Mouse (Mus musculus) macrophage (primary cell): ENCODE data around the gene Hipk2. TPM values are rescaled to one million over a fixed set of nuclear protein-coding genes. Genes with fewer than 3 reads are reported as not detected.

ENCODE experiments used
- H3K27ac ChIP-seq: fragments of 350-480 bp; formaldehyde crosslinking; 2 replicates; pipeline ENCODE4 v1.9.0; 2021
- H3K36me3 ChIP-seq: fragments of 350-480 bp; formaldehyde crosslinking; 2 replicates; pipeline ENCODE4 v1.9.0; 2021; ENCODE audit errors: inconsistent target
- H3K4me3 ChIP-seq: fragments of 350-480 bp; formaldehyde crosslinking; 2 replicates; pipeline ENCODE4 v1.9.0; 2021; ENCODE audit errors: inconsistent target
- H3K79me2 ChIP-seq: fragments of 350-480 bp; formaldehyde crosslinking; 2 replicates; pipeline ENCODE4 v1.9.0; 2021; ENCODE audit errors: inconsistent target
- WGBS: methylation state at CpG from one replicate; pipeline ENCODE4 v1.1.7; 2026; ENCODE audit warnings: inconsistent platforms; ENCODE audit not compliant: missing documents; 5-methylcytosine and 5-hydroxymethylcytosine counted together
- polyA plus RNA-seq: library from polyadenylated mRNA; stranded (reverse); fragments of 250-400 nt; gene quantifications from 3 replicates; pipeline ENCODE4 v1.2.4, GENCODE M21; 2018; ENCODE audit warnings: inconsistent platforms

Hipk2 gene
- polyA plus RNA-seq, 1 experiment from 2014 or later = 41.4 TPM

DNA sequence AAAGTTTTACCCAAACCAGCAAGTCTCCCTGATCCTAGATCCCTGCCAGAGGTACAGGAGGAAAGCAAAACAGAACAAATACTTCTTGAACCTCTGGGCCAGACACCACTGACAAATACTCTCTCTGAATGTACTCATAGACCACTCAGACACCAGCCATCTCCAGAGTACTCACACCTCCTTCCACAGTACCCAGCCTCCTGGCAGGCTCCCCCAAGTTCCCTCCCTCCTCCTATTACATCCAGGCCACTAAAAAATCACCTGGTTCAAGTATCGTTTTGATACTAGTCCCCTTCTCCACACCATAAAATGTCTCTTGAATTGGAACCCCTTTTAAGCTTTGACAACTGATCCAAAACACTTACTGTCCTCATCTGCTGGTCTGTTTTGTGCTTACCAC, 8.7 kb downstream of the Hipk2 start:
- Histone ChIP-seq H3K79me2 (peaks cover 94% of the 10 kb centered on the region), H3K36me3 (no peaks in the 10 kb centered on the region), H3K27ac (no peak overlapping the region), H3K4me3 (no peak overlapping the region)
- WGBS = 83% methylated on average over 1 of the region's 1 CpGs

DNA sequence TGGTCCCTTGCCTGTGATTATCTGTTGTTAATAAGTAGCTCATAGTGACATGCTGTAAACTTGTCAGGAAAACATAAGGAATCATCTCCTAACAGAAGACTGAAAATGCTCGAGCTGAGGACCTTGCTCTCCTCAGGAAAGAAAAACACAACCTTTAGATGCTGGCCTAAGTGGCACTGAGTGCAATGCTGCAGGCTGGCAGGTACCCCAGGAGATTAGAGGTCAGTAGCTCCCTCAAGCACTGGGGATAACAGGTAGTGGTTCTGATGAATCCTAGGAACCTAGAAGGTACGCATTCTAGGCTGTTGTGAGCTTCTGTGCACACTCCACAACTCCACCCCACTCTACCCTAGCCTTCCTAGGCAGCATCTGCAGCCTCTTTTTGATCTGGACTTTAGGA, 9.2 kb downstream of the Hipk2 start:
- WGBS = 100% methylated on average over 2 of the region's 2 CpGs
- no peak overlapping the region for H3K27ac ChIP-seq

DNA sequence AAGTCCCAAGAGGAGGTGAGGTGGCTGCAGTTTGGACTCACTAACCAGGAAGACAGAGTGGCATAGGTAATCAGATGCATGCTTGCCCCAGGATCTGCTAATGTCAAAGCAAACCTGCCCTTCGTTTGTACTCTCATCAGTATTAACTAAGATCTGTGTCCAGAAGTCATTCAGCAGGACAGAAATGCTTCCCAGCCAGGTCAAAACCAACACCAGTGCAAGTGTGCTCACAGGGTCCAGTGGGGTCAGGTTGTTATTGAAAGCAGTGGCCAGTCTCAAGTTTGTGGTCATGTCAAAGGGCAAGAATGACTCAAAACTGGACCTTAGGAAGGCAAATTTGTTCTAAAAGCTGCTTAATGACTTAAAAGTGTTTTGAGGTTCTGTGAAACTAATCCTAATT, 9.6 kb downstream of the Hipk2 start:
- 100% methylated on average over 1 of the region's 1 CpGs for WGBS
- no peak overlapping the region for H3K27ac ChIP-seq

More for the DNA sequence above, 9.2 kb downstream of the Hipk2 start:
- H3K4me3 ChIP-seq = no peak overlapping the region
- peaks cover 94% of the 10 kb centered on the region for H3K79me2 ChIP-seq
- H3K36me3 ChIP-seq = no peaks in the 10 kb centered on the region

DNA sequence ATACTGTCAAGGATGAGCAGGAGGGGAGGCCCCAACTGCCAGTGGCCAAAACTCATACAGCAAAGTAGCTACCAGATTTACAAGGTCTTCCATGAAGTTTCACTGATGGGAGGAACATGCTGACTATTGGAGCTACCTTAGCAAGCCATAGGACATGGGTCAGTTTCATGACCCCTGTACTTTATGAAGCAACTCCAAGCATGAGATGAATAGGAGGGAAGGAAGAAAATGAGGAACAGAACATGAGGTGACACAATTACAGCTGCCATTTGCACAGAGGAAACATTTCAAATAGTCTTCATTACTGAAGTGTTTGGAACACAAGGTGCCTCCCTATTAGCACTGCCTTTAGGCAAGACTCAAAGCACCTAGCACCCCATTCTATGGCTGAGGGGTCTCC, 10.2 kb downstream of the Hipk2 start:
- Histone ChIP-seq H3K79me2 (peaks cover 99% of the 10 kb centered on the region), H3K36me3 (no peaks in the 10 kb centered on the region), H3K27ac (no peak overlapping the region), H3K4me3 (no peak overlapping the region)

More for the DNA sequence above, 9.6 kb downstream of the Hipk2 start:
- no peaks in the 10 kb centered on the region for H3K36me3 ChIP-seq
- peaks cover 94% of the 10 kb centered on the region for H3K79me2 ChIP-seq
- H3K4me3 ChIP-seq = no peak overlapping the region

DNA sequence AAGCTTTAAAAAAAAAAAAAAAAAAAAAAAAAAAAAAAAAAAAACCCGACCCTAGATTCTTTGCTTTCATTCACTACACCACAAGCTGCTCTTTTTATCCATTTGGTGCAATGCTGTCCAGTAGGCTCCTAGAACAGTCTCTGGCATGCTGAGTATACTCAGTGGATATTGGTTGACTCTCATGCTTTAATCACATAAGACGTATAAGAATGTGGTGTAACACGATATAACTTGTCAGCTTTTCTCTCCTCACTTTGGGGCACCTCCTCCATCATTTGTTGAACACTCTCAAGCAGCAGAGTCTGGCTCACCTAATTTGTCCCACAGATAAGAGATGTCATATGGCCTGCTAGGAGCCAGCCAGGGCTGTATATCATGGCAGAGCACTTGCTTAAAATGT, 12.4 kb downstream of the Hipk2 start:
- 94% methylated on average over 2 of the region's 3 CpGs for WGBS
- peaks cover 100% of the 10 kb centered on the region for H3K79me2 ChIP-seq
- H3K4me3 ChIP-seq = no peak overlapping the region
- no peaks in the 10 kb centered on the region for H3K36me3 ChIP-seq
- no peak overlapping the region for H3K27ac ChIP-seq

DNA sequence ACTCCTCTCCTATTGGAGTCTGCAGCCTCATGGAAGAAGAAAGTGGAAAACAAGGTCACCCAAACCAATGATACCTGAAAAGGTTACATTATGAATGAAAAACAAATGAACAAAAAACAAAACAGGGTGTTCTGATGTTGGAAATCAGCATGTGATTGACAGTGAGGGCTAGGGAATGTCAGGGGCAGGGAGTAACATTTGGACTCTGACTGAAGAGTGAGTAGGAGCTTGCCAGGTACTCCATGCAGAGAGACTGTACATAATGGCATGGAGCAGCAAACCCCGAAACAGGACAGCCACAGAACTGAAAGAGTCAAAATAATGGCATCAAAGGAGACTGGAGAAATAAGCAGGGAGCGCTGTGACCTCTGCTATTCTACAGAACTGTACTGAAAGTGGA, 15.7 kb downstream of the Hipk2 start:
- Histone ChIP-seq H3K4me3 (no peak overlapping the region), H3K36me3 (no peaks in the 10 kb centered on the region), H3K79me2 (peaks cover 100% of the 10 kb centered on the region), H3K27ac (no peak overlapping the region)
- WGBS = 97% methylated on average over 2 of the region's 2 CpGs

DNA sequence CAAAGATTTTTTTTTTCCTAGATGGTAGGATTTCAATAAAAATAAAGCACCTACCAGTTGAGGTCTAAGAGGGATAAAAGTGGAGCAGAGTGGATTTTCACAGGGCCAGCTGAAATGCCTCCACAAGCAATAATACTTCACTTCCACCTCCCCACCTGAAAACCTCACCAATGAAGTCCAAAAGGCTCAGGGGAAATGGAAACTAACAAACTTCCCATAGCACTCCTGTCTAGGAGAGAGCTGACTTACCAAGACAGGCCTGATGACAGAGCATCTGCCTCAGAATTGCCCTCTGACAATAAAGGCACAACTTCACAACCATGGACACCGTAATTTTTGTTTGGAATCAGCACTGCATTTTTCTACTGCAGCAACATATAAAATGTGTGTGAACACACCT, 16.1 kb downstream of the Hipk2 start:
- no peak overlapping the region for H3K4me3 ChIP-seq
- WGBS = 85% methylated on average over 1 of the region's 1 CpGs
- peaks cover 100% of the 10 kb centered on the region for H3K79me2 ChIP-seq
- no peaks in the 10 kb centered on the region for H3K36me3 ChIP-seq
- H3K27ac ChIP-seq = no peak overlapping the region

DNA sequence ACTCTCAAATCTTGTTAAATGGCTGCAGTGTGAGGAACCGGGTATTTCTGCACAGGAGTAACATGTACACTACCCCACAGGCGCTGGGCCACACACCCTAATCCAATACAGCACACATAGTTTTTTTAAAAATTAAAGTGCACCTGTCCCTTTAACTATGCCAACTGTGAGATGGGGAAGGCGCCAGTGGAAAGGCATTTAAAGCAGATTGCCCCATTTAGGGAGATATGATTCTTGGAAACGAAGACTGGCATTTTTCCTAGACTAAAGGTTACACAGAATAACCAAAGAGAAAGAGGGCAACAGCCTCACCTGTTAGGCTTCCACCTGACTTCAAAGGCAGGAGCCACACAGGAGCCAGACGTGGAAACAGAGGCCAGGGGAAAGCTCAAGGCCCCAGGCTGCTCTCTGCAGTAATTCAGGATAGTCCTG, 22.4 kb downstream of the Hipk2 start:
- Histone ChIP-seq H3K4me3 (no peak overlapping the region), H3K36me3 (no peaks in the 10 kb centered on the region), H3K79me2 (peaks cover 100% of the 10 kb centered on the region), H3K27ac (no peak overlapping the region)
- 97% methylated on average over 5 of the region's 5 CpGs for WGBS

DNA sequence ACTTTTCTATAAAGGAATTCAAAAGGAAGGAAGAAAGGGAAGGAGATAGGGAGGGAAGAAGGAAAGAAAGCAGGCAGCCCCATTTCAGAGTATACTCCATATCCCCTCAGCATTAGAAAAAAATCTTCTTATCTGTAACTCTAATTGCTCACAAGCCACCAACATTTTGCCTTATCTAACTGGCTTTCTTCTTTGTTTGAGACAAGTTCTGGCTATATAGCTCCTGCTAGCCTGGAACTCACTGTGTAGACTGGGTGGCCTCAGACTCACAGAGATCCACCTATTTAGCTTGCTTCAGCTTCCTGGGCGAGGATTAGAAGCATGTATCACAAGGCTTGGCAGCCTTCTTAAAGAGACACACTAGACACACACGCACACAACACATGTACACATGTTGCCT, 24.2 kb downstream of the Hipk2 start:
- Histone ChIP-seq H3K27ac (no peak overlapping the region), H3K4me3 (no peak overlapping the region), H3K36me3 (no peaks in the 10 kb centered on the region), H3K79me2 (peaks cover 100% of the 10 kb centered on the region)
- 100% methylated on average over 2 of the region's 2 CpGs for WGBS

DNA sequence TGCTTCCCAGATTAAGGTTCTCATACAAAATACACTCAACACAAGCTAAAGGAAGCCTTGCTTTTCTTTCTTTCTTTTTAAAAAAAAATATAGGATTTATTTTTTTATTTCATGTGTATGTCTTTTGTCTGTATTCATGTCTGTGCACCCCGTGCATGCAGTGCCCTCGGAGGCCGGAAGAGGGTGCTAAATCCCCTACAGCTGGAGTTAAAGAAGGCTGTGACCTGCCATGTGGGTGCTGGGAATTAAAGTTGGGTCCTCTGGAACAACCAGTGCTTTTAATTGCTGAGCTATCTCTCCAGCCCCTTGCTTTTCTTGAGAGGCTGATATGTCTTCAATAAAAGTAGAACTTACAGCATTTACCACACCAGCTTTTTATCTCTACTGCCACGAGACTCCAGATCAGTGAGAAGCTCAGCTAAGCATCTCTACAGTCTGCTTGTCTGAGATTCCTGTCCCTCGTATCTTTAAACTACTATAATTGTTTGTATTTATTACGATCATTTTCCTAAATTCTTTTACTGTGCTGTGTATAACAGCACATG, 25.2 kb downstream of the Hipk2 start:
- no peak overlapping the region for H3K27ac ChIP-seq
- no peaks in the 10 kb centered on the region for H3K36me3 ChIP-seq
- no peak overlapping the region for H3K4me3 ChIP-seq
- peaks cover 100% of the 10 kb centered on the region for H3K79me2 ChIP-seq
- 98% methylated on average over 6 of the region's 6 CpGs for WGBS

DNA sequence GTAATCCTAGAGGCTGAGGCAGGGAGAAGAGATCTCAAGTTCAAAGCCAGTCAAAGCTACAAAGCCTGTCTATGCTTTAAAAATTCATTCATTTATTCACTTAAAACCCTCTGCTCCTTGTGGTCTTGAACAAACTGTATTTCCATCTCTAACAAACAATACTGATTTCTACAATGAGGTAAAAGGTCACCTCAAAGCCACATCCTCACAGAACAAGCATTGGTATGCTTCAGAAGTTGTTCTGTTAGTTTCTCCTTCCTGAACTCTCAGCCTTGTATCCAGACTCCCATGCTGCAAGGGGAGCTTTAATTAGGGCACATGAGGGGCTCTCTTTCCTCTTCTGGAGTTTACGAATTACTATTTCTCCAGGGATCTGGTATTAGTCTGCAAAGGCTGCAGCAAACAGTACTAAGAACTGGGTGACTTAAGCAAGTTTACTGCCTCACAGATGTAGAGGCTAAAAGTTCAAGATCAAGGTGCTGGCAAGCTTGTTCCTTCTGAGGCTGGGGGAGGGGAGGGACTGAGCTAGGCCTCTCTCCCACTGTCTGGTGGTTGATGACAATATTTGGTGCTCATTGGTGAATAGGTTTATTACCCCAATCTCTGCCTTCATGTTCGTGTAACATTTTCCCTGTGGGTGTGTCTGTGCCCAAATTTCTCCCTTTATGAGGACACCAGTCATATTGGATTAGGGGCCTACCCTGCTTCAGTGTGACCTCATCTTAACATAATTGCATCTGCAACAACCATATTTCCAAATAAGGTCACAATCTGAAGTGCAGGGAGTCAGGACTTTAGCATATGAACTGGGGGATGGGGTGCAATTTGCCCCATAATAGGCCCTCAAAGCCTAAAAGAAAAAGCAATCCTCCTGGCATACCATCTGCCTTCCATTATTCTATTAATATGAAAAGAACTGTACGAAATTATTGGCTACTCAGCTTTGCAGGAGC, 27.7 kb downstream of the Hipk2 start:
- no peak overlapping the region for H3K27ac ChIP-seq
- no peaks in the 10 kb centered on the region for H3K36me3 ChIP-seq
- no peak overlapping the region for H3K4me3 ChIP-seq
- 95% methylated on average over 3 of the region's 3 CpGs for WGBS
- H3K79me2 ChIP-seq = peaks cover 100% of the 10 kb centered on the region

DNA sequence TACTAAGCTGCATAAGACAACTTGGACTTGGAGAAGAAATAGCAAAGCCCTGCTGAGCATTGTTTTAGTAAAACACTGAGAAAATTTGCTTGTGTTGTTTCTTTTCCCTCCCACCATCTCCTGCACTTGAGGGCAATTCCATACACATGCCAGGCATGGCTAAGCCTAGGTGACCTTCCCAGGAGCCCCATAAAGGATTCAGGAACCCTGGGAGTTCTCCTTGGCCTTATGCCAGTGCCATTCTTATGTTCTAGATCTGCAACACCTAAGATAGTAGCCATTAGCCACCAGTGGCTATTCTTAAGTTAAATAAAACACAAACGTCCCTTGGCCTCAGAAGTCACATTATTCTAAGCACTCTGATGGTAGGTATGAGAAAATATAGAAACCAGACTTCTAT, 28.5 kb downstream of the Hipk2 start:
- H3K27ac ChIP-seq = no peak overlapping the region
- H3K4me3 ChIP-seq = no peak overlapping the region
- H3K36me3 ChIP-seq = no peaks in the 10 kb centered on the region
- H3K79me2 ChIP-seq = peaks cover 100% of the 10 kb centered on the region
- 100% methylated on average over 1 of the region's 1 CpGs for WGBS

DNA sequence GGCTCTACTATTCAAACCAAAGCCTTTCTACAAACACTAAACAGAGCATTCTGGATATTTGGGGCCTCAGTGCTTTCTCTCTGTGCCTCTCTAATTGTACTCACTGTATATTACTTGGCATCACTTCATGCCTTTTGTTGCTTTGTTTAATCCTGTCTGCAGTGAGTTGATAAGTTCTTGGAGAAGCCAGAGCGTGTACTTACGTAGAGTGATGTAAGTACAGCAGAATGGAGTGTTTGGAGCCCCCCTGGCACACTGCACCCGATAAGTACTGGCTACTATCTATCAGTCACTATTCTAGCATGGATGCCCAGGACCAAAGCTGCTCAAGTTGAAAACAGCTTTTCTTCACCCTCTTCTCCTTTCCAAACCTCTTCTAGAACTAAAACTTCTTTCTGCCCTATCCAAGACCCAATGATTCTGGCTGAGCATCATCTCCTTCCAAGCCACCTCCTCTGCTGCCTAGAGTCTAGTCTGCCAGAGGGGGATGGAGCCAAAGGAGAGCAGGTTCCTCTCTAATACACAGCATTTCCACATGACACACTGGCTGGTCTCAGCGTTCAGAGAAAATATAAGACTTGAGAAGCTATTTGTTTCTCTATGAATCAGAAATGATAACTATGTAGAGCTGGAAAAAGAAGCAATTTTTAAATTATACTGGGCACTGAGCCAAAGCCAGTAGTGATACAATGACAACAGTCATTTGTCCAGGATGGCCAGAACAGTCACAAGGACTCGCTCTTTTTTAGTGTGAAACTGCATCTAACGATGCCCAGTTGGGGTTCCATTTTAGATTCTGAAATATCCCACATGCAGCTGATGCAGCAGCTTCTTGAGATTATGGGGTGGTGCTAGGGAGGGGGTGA, 29.4 kb downstream of the Hipk2 start:
- H3K36me3 ChIP-seq = no peaks in the 10 kb centered on the region
- H3K4me3 ChIP-seq = no peak overlapping the region
- WGBS = 93% methylated on average over 6 of the region's 6 CpGs
- H3K27ac ChIP-seq = no peak overlapping the region
- H3K79me2 ChIP-seq = peaks cover 100% of the 10 kb centered on the region

DNA sequence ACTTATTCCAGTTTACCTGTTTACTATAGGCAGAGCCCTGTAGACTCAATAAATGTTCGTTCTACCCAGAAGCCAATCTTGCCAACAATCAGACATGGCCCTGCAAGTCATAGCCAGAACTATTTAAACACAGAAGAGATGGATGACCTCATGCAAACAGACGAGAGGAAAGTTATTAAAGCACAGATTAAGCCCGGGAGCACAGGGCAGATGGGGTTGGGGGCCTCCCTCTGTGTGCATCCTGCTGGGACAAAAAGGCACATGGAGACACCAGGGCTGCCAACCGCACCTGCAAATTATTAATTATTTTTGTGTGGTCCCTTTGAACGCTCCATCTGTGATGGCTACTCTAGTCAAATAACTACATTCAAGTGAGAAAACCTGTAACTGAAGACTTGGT, 30.1 kb downstream of the Hipk2 start:
- peaks cover 100% of the 10 kb centered on the region for H3K79me2 ChIP-seq
- H3K27ac ChIP-seq = no peak overlapping the region
- WGBS = 96% methylated on average over 4 of the region's 5 CpGs
- H3K36me3 ChIP-seq = no peaks in the 10 kb centered on the region
- no peak overlapping the region for H3K4me3 ChIP-seq

DNA sequence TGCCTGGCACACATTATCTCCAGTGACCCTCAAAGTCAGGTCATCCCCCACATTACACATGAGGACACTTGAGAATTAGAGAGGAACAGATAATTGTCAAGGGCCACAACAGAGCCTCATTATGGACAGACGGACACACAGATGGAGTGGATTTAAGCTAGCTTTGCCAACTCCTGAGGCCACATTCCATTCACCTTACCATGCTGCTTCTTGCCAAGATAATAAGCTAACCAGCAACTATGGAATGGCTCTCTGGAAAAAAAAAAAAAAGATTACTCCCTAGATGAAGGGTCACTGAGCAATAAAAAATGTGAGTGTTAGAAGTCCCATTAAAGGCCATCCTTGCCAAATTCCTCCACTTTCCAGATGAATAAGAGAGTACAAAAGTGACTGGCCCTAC, 30.8 kb downstream of the Hipk2 start:
- Histone ChIP-seq H3K27ac (no peak overlapping the region), H3K79me2 (peaks cover 100% of the 10 kb centered on the region), H3K36me3 (no peaks in the 10 kb centered on the region), H3K4me3 (no peak overlapping the region)
- WGBS = 100% methylated on average over 1 of the region's 1 CpGs
